Mouse (Mus musculus) kidney, embryonic 16.5 days (tissue): ENCODE data around the gene Rab8b. TPM values are rescaled to one million over a fixed set of nuclear protein-coding genes. Genes with fewer than 3 reads are reported as not detected.
"Not testable (repeated sequence)": the region's sequence is repeated elsewhere in the genome, so short reads cannot be mapped to it uniquely, and the experiment has no call there.

Experiments
- ATAC-seq: fragments of 200-750 bp; cut with Nextera tagmentation; 2 replicates; pipeline ENCODE4 v1.8.0; 2017; ENCODE audit warnings: moderate TSS enrichment; ENCODE audit not compliant: low FRiP score, low TSS enrichment
- H3K27ac ChIP-seq: fragments of 300-500 bp; sonication (generic); 2 replicates; pipeline ENCODE4 v1.5.1; 2014; ENCODE audit warnings: low read length
- H3K27me3 ChIP-seq: fragments of 300-500 bp; sonication (generic); 2 replicates; pipeline ENCODE4 v1.6.1; 2014; ENCODE audit warnings: low read length, control low read depth, mixed read lengths; ENCODE audit not compliant: insufficient read depth
- H3K36me3 ChIP-seq: fragments of 300-500 bp; sonication (generic); 2 replicates; pipeline ENCODE4 v1.6.1; 2014; ENCODE audit warnings: low read length, control low read depth, mixed read lengths; ENCODE audit not compliant: insufficient read depth
- H3K4me1 ChIP-seq: fragments of 300-500 bp; sonication (generic); 2 replicates; pipeline ENCODE4 v1.6.1; 2014; ENCODE audit warnings: low read length, control low read depth, mixed read lengths; ENCODE audit not compliant: insufficient read depth
- H3K4me2 ChIP-seq: fragments of 300-500 bp; sonication (generic); replicated peaks from 2 replicates; pipeline ENCODE4 v1.6.1; 2014; ENCODE audit warnings: low read depth, low read length
- H3K4me3 ChIP-seq: fragments of 300-500 bp; sonication (generic); 2 replicates; pipeline ENCODE4 v1.5.1; 2014; ENCODE audit warnings: mild to moderate bottlenecking, low read length
- H3K9ac ChIP-seq: fragments of 300-500 bp; sonication (generic); replicated peaks from 2 replicates; pipeline ENCODE4 v1.6.1; 2014; ENCODE audit warnings: low read length
- H3K9me3 ChIP-seq: fragments of 300-500 bp; sonication (generic); 2 replicates; pipeline ENCODE4 v1.6.1; 2016; ENCODE audit warnings: low read length, control low read depth
- WGBS: fragments of 180-500 bp; shearing (Covaris S2); extraction: QIAGEN DNeasy Blood & Tissue Kit; methylation state at CpG from one replicate; pipeline ENCODE4 v1.1.7; 2014; 5-methylcytosine and 5-hydroxymethylcytosine counted together
- polyA plus RNA-seq: library from polyadenylated mRNA; unstranded; fragments of >200 nt; fragmentation: Nextera tagmentation; extraction: Ambion mirVana; gene quantifications from 2 replicates; pipeline ENCODE4 v1.2.1, GENCODE M21; 2015

The Rab8b gene
- polyA plus RNA-seq, 1 experiment from 2014 or later = 27.8 TPM

- Histone ChIP-seq H3K9ac (peak overlapping the region; percentile 63), H3K4me1 (peaks cover 15% of the 10 kb centered on the region; the same call in 1 of the 2 replicates), H3K4me2 (peak overlapping the region; percentile 97), H3K36me3 (no peaks in the 10 kb centered on the region), H3K27ac (no peak overlapping the region), H3K4me3 (peak overlapping the region; percentile 63), H3K27me3 (0 out of 2 replicates have a peak, but pooled peaks cover 6% of the 10 kb centered on the region), H3K9me3 (no peaks in the 10 kb centered on the region)
- no peak for ATAC-seq
- WGBS = 20% methylated on average over 7 of the region's 7 CpGs
Observed at GRCm38 (mm10) chr9:66833851-66834250, 85.6 kb downstream of the Rab8b start.

- 40% methylated on average over 4 of the region's 4 CpGs for WGBS
- Histone ChIP-seq H3K4me2 (no peak overlapping the region), H3K27me3 (0 out of 2 replicates have a peak, but pooled peaks cover 6% of the 10 kb centered on the region), H3K4me3 (no peak overlapping the region), H3K9ac (no peak overlapping the region), H3K4me1 (peaks cover 15% of the 10 kb centered on the region; the same call in 1 of the 2 replicates), H3K9me3 (no peaks in the 10 kb centered on the region), H3K36me3 (no peaks in the 10 kb centered on the region), H3K27ac (no peak overlapping the region)
- ATAC-seq = no peak
Observed at GRCm38 (mm10) chr9:66832366-66832908, 87.0 kb downstream of the Rab8b start.

GRCm38 (mm10) chr9:66825990-66826389 lies 93.5 kb downstream of the Rab8b start:
- no peak for ATAC-seq
- H3K9me3 ChIP-seq = no peaks in the 10 kb centered on the region
- no peak overlapping the region for H3K4me3 ChIP-seq
- H3K27me3 ChIP-seq = no peaks in the 10 kb centered on the region
- no peak overlapping the region for H3K4me2 ChIP-seq
- H3K9ac ChIP-seq = no peak overlapping the region
- no peak overlapping the region for H3K27ac ChIP-seq
- H3K4me1 ChIP-seq = no peaks in the 10 kb centered on the region
- H3K36me3 ChIP-seq = no peaks in the 10 kb centered on the region
- 39% methylated on average over 1 of the region's 1 CpGs for WGBS

DNA sequence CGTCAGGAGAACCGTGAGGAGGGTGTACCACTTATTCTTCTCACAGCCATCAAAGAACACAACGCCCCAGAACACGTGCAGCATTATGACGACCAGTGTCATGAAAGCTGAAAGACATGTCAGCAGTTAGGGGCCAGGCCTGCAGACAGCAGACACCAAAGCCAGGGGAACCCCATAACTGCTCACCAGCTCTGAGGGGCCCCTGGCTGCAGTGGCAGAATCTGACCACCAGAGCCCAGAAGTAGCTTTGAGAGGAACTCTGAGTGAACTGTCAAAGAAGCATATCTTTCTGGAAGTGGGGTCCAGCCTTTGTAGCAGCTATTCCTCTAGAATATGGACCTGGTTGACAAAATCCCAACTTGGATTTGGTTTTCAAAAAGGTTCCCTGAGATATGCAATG lies 97.2 kb downstream of the Rab8b start:
- not testable (repeated sequence) for H3K9ac ChIP-seq, H3K4me2 ChIP-seq, H3K27me3 ChIP-seq, H3K4me1 ChIP-seq, H3K36me3 ChIP-seq, ATAC-seq, H3K9me3 ChIP-seq, H3K4me3 ChIP-seq, H3K27ac ChIP-seq
- WGBS = no CpG with 5 or more reads among the region's 5 CpGs

- no peak for ATAC-seq
- H3K27ac ChIP-seq = no peak overlapping the region
- no peak overlapping the region for H3K4me3 ChIP-seq
- H3K9me3 ChIP-seq = no peaks in the 10 kb centered on the region
- no peaks in the 10 kb centered on the region for H3K4me1 ChIP-seq
- H3K9ac ChIP-seq = no peak overlapping the region
- WGBS = 68% methylated on average over 5 of the region's 5 CpGs
- no peaks in the 10 kb centered on the region for H3K36me3 ChIP-seq
- no peak overlapping the region for H3K4me2 ChIP-seq
- no peaks in the 10 kb centered on the region for H3K27me3 ChIP-seq
Observed at GRCm38 (mm10) chr9:66820996-66821395, 98.5 kb downstream of the Rab8b start.

DNA sequence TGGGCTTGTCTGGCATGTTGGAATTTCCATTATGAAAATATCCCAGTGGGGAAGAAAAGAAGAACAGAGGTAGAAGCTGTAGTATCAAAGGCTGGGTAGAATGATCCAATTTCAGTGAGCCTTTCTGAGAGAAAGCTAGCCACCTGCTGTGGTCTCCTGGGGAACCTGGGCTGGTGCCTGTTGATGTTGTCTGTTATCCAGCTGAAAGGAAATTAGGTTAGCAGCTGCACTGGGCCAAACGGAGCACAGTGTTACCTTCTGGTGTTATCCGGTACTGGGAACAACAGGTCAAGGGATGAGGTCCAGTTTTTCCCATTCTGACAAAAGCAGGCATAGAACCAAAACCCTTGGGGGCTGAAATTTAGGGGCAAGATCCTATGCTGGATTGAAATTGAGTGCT lies 106.1 kb downstream of the Rab8b start:
- Histone ChIP-seq H3K4me2 (no peak overlapping the region), H3K9ac (no peak overlapping the region), H3K4me3 (no peak overlapping the region), H3K27me3 (no peaks in the 10 kb centered on the region), H3K9me3 (no peaks in the 10 kb centered on the region), H3K36me3 (no peaks in the 10 kb centered on the region), H3K4me1 (no peaks in the 10 kb centered on the region), H3K27ac (no peak overlapping the region)
- ATAC-seq = no peak
- 49% methylated on average over 2 of the region's 2 CpGs for WGBS

- peak overlapping the region; percentile 50 for H3K9ac ChIP-seq
- H3K36me3 ChIP-seq, ATAC-seq, H3K4me1 ChIP-seq, H3K9me3 ChIP-seq, H3K27ac ChIP-seq: not testable (repeated sequence)
- H3K4me2 ChIP-seq = peak overlapping the region; percentile 51
- H3K27me3 ChIP-seq = peaks cover 19% of the 10 kb centered on the region
- 2% methylated on average over 30 of the region's 37 CpGs for WGBS
- peak overlapping the region; percentile 33 for H3K4me3 ChIP-seq
Observed at GRCm38 (mm10) chr9:66805951-66806350, 113.5 kb downstream of the Rab8b start.

DNA sequence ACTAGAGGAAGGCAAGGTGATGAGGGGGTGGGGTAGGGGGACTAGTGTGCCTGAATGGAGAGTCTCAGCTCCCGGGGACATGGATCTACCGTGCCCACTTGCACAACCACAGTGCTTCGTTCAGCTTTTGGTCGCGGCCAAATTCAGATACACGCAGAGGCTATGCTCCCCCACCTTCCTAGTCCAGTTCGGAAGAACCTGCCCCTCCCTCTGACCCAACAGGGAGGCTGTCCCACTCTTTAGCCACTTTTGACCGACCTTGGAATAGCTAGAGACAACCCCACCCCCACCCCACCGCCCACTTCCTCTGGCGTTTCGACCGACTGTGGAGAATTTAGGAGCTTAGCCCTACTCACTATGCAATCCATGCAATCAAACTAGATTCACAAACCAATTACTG lies 117.5 kb downstream of the Rab8b start:
- peaks cover 5% of the 10 kb centered on the region; the same call in 1 of the 2 replicates for H3K4me1 ChIP-seq
- ATAC-seq = no peak
- no peaks in the 10 kb centered on the region for H3K9me3 ChIP-seq
- 49% methylated on average over 12 of the region's 12 CpGs for WGBS
- H3K4me3 ChIP-seq = no peak overlapping the region
- no peak overlapping the region for H3K9ac ChIP-seq
- no peak overlapping the region for H3K4me2 ChIP-seq
- no peak overlapping the region for H3K27ac ChIP-seq
- peaks cover 12% of the 10 kb centered on the region for H3K27me3 ChIP-seq
- H3K36me3 ChIP-seq = no peaks in the 10 kb centered on the region

DNA sequence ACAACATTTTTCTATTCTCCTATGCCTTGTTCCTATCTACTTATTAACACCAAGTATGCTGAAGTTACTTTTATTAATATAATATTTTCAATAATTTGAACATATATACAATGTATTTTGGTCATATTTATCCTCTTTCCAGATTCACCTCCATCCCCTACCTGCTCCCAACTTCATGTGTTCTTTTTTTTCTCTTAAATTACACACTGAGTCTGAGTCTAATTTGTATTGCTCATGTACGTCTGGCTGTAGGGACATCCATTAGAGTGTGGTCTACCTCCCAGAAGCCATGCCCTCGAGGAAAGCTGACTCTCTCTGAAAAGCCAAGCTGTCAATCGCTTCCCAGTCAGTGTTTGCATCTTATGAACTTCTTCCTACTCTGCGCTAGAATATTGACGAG lies 122.7 kb downstream of the Rab8b start, which contains the start of gene Gm10647:
TSS of gene Gm10647 (plus strand) at position 301 of the 400 bp plus-strand sequence.
- Histone ChIP-seq H3K4me2 (peak within 1 kb of the TSS; percentile 94), H3K9ac (peak within 1 kb of the TSS; percentile 79), H3K36me3 (no peaks in the 10 kb centered on the region), H3K9me3 (no peaks in the 10 kb centered on the region), H3K4me3 (peak within 1 kb of the TSS; percentile 81), H3K4me1 (peaks cover 14% of the 10 kb centered on the region; the same call in 1 of the 2 replicates), H3K27me3 (no peaks in the 10 kb centered on the region), H3K27ac (peak within 1 kb of the TSS; percentile 93; the same call in 1 of the 2 replicates)
- 80% methylated on average over 5 of the region's 5 CpGs for WGBS
- ATAC-seq = no peak

DNA sequence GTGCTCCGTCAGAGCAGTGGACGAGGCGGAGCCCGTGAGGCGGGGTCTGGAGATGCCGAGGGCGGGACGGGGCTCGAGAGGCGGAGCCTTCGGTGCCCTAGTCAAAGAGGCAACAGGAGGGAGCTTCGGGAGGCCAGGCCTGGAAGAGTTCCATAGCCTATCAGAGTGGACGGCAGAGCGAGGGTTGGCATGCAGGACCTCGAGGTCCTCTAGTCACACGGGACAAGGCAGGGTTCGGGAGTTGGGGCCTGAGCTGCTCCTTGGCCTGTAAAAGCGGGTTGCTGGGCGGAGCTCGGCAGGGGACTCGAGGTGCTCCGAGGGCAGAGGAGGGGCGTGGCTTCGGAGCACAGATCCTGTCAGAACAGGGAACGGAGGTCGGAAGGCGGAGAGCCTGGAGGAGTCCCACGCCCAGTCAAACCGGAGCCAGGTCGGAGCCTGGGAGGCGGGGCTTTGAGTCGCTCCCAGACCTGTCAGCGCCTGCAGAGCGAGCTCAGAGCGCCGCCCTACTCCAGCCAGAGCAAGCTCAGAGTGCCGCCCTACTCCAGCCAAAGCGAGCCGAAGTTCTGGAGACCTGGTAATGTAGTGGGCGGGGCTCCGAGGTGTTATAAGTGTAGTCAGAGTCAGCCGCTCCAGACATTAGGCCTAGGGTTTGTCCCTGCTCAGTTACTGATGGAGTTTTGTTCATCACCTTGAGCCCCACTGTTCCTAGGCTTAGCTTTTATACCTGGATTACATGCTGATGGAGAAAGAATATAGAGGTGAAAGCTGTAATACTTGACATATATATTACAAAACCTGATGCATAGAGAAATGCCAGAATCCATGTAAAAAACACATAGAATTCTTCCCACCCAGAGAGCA lies 123.8 kb downstream of the Rab8b start, which contains the start of gene Aph1b:
TSS of gene Aph1b (minus strand) at position 27 of the 861 bp plus-strand sequence.
- H3K27me3 ChIP-seq = no peaks in the 10 kb centered on the region
- under 1% methylated on average over 41 of the region's 42 CpGs for WGBS
- peak within 1 kb of the TSS; percentile 81 for H3K4me3 ChIP-seq
- H3K36me3 ChIP-seq = no peaks in the 10 kb centered on the region
- H3K9ac ChIP-seq = peak within 1 kb of the TSS; percentile 79
- ATAC-seq = peak; percentile 99
- no peaks in the 10 kb centered on the region for H3K9me3 ChIP-seq
- H3K4me2 ChIP-seq = peak within 1 kb of the TSS; percentile 94
- H3K27ac ChIP-seq = peak within 1 kb of the TSS; percentile 93
- H3K4me1 ChIP-seq = peaks cover 14% of the 10 kb centered on the region; the same call in 1 of the 2 replicates
